Mouse (Mus musculus) MEL (cell line): ENCODE data around the gene Gria1.

Experiments
- CTCF ChIP-seq, 3 experiments: IDR thresholded peaks in 2 of 3; conservative IDR thresholded peaks in 1 of 3; 2 replicates each; pipeline ENCODE4 v1.5.1; 2011 to 2012; ENCODE audit warnings: low read length in 3 of 3, low read depth in 2 of 3, mild to moderate bottlenecking in 2 of 3, improper control_type of control experiment in 1 of 3, inconsistent platforms in 1 of 3, mixed read lengths in 1 of 3, moderate library complexity in 1 of 3; ENCODE audit not compliant: control insufficient read depth in 1 of 3, insufficient read depth in 1 of 3, poor library complexity in 1 of 3, severe bottlenecking in 1 of 3
- MYC ChIP-seq: IDR thresholded peaks from 2 replicates; pipeline ENCODE4 v1.6.1; 2011; ENCODE audit warnings: low read depth, mild to moderate bottlenecking, low read length, improper control_type of control experiment, moderate library complexity
- POLR2A ChIP-seq, 2 experiments: IDR thresholded peaks; 2 replicates each; pipeline ENCODE4 v1.6.1; 2011 to 2012; ENCODE audit warnings: low read length in 2 of 2, mild to moderate bottlenecking in 2 of 2, control low read depth in 1 of 2, improper control_type of control experiment in 1 of 2, low read depth in 1 of 2, moderate library complexity in 1 of 2; ENCODE audit not compliant: control insufficient read depth in 1 of 2, insufficient read depth in 1 of 2, poor library complexity in 1 of 2
- RAD21 ChIP-seq: IDR thresholded peaks from 2 replicates; pipeline ENCODE4 v1.6.1; 2011; ENCODE audit warnings: mild to moderate bottlenecking, low read depth, low read length, improper control_type of control experiment
- TAL1 ChIP-seq: IDR thresholded peaks from 2 replicates; pipeline ENCODE4 v1.6.1; 2012; ENCODE audit warnings: mild to moderate bottlenecking, inconsistent platforms, low read length, moderate library complexity, mixed read lengths
- USF1 ChIP-seq: IDR thresholded peaks from 2 replicates; pipeline ENCODE4 v1.6.1; 2014; ENCODE audit warnings: low read depth, mild to moderate bottlenecking, inconsistent platforms, low read length, improper control_type of control experiment, moderate library complexity

DNA sequence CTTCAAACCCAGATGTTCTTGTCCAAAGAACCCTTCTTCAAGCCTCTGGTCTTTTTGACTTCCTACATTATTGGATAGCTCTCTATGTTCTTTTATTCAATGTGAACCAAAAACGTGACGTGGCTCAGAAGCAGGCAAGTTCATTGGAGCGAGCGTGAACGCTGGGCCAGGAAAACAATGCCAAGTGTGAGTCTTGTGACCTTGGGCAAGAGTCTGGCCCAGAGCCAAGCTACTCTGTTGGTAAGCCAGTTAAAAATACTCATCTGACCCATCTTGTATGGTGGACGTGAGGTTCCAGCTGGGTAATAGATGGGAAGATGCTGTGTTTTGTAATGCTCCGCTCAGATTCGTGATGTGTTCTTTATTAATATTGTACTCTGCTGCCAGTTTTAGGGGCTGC, 101.2 kb downstream of the Gria1 start:
- no peak for TF ChIP-seq USF1
- TF ChIP-seq POLR2A (IDR thresholded peaks at IDR 0.05; ENCODE audit: control insufficient read depth in 1 of 2, insufficient read depth in 1 of 2, low read depth in 1 of 2, low read length in 2 of 2, poor library complexity in 1 of 2) = no peak
- no peak for TF ChIP-seq CTCF (IDR thresholded peaks at IDR 0.05 in 2 of 3, conservative IDR thresholded peaks at IDR 0.05 in 1 of 3; ENCODE audit: control insufficient read depth in 1 of 3, insufficient read depth in 1 of 3, low read depth in 2 of 3, low read length in 3 of 3, poor library complexity in 1 of 3, severe bottlenecking in 1 of 3)
- TF ChIP-seq TAL1 = no peak
- TF ChIP-seq RAD21 = no peak
- no peak for TF ChIP-seq MYC
